Mouse (Mus musculus): ENCODE data around the gene Speer4d.
"Not testable (repeated sequence)": the region's sequence is repeated elsewhere in the genome, so short reads cannot be mapped to it uniquely, and the experiment has no call there.

- TF ChIP-seq CTCF, EP300 (IDR thresholded peaks at IDR 0.05; ENCODE audit: low read depth): not testable (repeated sequence)
Observed at GRCm38 (mm10) chr5:15590635-15591034, 28.2 kb upstream of the Speer4d start.
